Mouse (Mus musculus): ENCODE measurements around the gene Ubap1l. TPM values are rescaled to one million over a fixed set of nuclear protein-coding genes. Genes with fewer than 3 reads are reported as not detected.

Ubap1l gene
- polyA plus RNA-seq, 1 experiment from 2014 or later: 0.98 TPM

- Histone ChIP-seq H3K4me1 (replicated peaks; ENCODE audit: control insufficient read depth, insufficient read depth, low read length) (no peaks in the 10 kb centered on the region), H3K9me3 (ENCODE audit: control insufficient read depth, low read length) (no peaks in the 10 kb centered on the region), H3K9ac (replicated peaks; ENCODE audit: low read depth, low read length) (no peak within 1 kb of the TSS), H3K27me3 (replicated peaks; ENCODE audit: control insufficient read depth, insufficient read depth, low read length) (no peaks in the 10 kb centered on the region), H3K27ac (ENCODE audit: low read length) (no peak within 1 kb of the TSS), H3K4me3 (replicated peaks; ENCODE audit: low read length) (no peak within 1 kb of the TSS), H3K4me2 (ENCODE audit: low read length) (no peak within 1 kb of the TSS), H3K36me3 (ENCODE audit: control insufficient read depth, insufficient read depth) (no peaks in the 10 kb centered on the region)
- no peak for ATAC-seq
- WGBS: 82% methylated on average over 11 of the region's 11 CpGs
These were observed 62.1 kb downstream of the Ubap1l start, which contains the start of gene Slc51b for GRCm38 (mm10) chr9:65422760-65423501. Gene Slc51b, minus strand, starts transcription at chr9:65422955.

- WGBS: 52% methylated on average over 3 of the region's 3 CpGs
- no peak for ATAC-seq
- no peaks in the 10 kb centered on the region for H3K36me3 ChIP-seq (ENCODE audit: control insufficient read depth, insufficient read depth)
- H3K27ac ChIP-seq (ENCODE audit: low read length): no peak overlapping the region
- no peak overlapping the region for H3K4me3 ChIP-seq (replicated peaks; ENCODE audit: low read length)
- no peak overlapping the region for H3K9ac ChIP-seq (replicated peaks; ENCODE audit: low read depth, low read length)
- no peak overlapping the region for H3K4me2 ChIP-seq (ENCODE audit: low read length)
- no peaks in the 10 kb centered on the region for H3K4me1 ChIP-seq (replicated peaks; ENCODE audit: control insufficient read depth, insufficient read depth, low read length)
- no peaks in the 10 kb centered on the region for H3K9me3 ChIP-seq (ENCODE audit: control insufficient read depth, low read length)
- no peaks in the 10 kb centered on the region for H3K27me3 ChIP-seq (replicated peaks; ENCODE audit: control insufficient read depth, insufficient read depth, low read length)
These were observed 63.6 kb downstream of the Ubap1l start for GRCm38 (mm10) chr9:65424393-65424792.

DNA sequence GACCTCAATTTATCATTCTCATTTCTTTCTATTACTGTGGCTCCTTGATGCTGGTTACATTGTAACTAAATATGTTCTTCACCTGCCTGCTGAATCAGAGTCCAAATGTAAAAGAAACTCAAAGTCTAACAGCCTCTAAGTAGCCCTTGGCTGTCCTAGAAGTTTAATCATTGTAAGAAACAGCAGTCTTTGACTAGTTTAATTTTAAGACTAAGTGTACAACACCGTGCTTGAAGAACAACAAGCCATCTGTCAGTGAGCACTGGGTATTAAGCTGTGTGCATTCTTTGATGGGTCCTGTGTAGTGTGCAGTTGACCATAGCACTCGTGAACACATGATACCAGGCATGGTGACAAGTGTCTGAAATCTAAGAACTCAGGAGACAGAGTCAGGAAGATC lies 66.7 kb downstream of the Ubap1l start:
- WGBS: 64% methylated on average over 2 of the region's 2 CpGs
- H3K36me3 ChIP-seq (ENCODE audit: control insufficient read depth, insufficient read depth): no peaks in the 10 kb centered on the region
- no peaks in the 10 kb centered on the region for H3K9me3 ChIP-seq (ENCODE audit: control insufficient read depth, low read length)
- no peak overlapping the region for H3K4me3 ChIP-seq (replicated peaks; ENCODE audit: low read length)
- H3K9ac ChIP-seq (replicated peaks; ENCODE audit: low read depth, low read length): no peak overlapping the region
- H3K4me2 ChIP-seq (ENCODE audit: low read length): no peak overlapping the region
- H3K4me1 ChIP-seq (replicated peaks; ENCODE audit: control insufficient read depth, insufficient read depth, low read length): no peaks in the 10 kb centered on the region
- H3K27me3 ChIP-seq (replicated peaks; ENCODE audit: control insufficient read depth, insufficient read depth, low read length): no peaks in the 10 kb centered on the region
- no peak for ATAC-seq
- H3K27ac ChIP-seq (ENCODE audit: low read length): no peak overlapping the region

- no peaks in the 10 kb centered on the region for H3K4me1 ChIP-seq (replicated peaks; ENCODE audit: control insufficient read depth, insufficient read depth, low read length)
- no peaks in the 10 kb centered on the region for H3K27me3 ChIP-seq (replicated peaks; ENCODE audit: control insufficient read depth, insufficient read depth, low read length)
- no peaks in the 10 kb centered on the region for H3K9me3 ChIP-seq (ENCODE audit: control insufficient read depth, low read length)
- no peak overlapping the region for H3K4me2 ChIP-seq (ENCODE audit: low read length)
- no peak overlapping the region for H3K4me3 ChIP-seq (replicated peaks; ENCODE audit: low read length)
- no peak for ATAC-seq
- no peaks in the 10 kb centered on the region for H3K36me3 ChIP-seq (ENCODE audit: control insufficient read depth, insufficient read depth)
- no peak overlapping the region for H3K27ac ChIP-seq (ENCODE audit: low read length)
- WGBS: 82% methylated on average over 5 of the region's 5 CpGs
- no peak overlapping the region for H3K9ac ChIP-seq (replicated peaks; ENCODE audit: low read depth, low read length)
These were observed 67.2 kb downstream of the Ubap1l start for GRCm38 (mm10) chr9:65428003-65428402.

Other genes with a start within 250 kb of the Ubap1l start
- gene Igdcc3, start 219.9 kb upstream of the Ubap1l start, polyA plus RNA-seq (2015; fragmentation: Nextera tagmentation; extraction: Ambion mirVana): 8.3 and 8.5 TPM in 2 replicates
- 5.4 and 6.6 TPM in 2 replicates for gene Parp16, start 165.7 kb upstream of the Ubap1l start, polyA plus RNA-seq (2015; fragmentation: Nextera tagmentation; extraction: Ambion mirVana)
- gene Cilp, start 95.9 kb upstream of the Ubap1l start, polyA plus RNA-seq (2015; fragmentation: Nextera tagmentation; extraction: Ambion mirVana): 0.18 and 0.20 TPM in 2 replicates
- gene Clpx, start 66.8 kb upstream of the Ubap1l start, polyA plus RNA-seq (2015; fragmentation: Nextera tagmentation; extraction: Ambion mirVana): 45.0 and 48.0 TPM in 2 replicates
- 8.6 and 9.6 TPM in 2 replicates for gene Pdcd7, start 14.9 kb upstream of the Ubap1l start, polyA plus RNA-seq (2015; fragmentation: Nextera tagmentation; extraction: Ambion mirVana)
- 0.81 and 1.2 TPM in 2 replicates for gene Kbtbd13, start 30.6 kb downstream of the Ubap1l start, polyA plus RNA-seq (2015; fragmentation: Nextera tagmentation; extraction: Ambion mirVana)
- 6.7 and 6.8 TPM in 2 replicates for gene Rasl12, start 37.5 kb downstream of the Ubap1l start, polyA plus RNA-seq (2015; fragmentation: Nextera tagmentation; extraction: Ambion mirVana)
- gene Slc51b, start 61.9 kb downstream of the Ubap1l start, polyA plus RNA-seq (2015; fragmentation: Nextera tagmentation; extraction: Ambion mirVana): not detected in 2 replicates
- gene Mtfmt, start 74.7 kb downstream of the Ubap1l start, polyA plus RNA-seq (2015; fragmentation: Nextera tagmentation; extraction: Ambion mirVana): 22.7 and 23.5 TPM in 2 replicates
- 138 and 159 TPM in 2 replicates for gene Spg21, start 99.9 kb downstream of the Ubap1l start, polyA plus RNA-seq (2015; fragmentation: Nextera tagmentation; extraction: Ambion mirVana)
- 0.24 and 0.46 TPM in 2 replicates for gene Ankdd1a, start 159.2 kb downstream of the Ubap1l start, polyA plus RNA-seq (2015; fragmentation: Nextera tagmentation; extraction: Ambion mirVana)
- 4.7 and 5.7 TPM in 2 replicates for gene Plekho2, start 219.0 kb downstream of the Ubap1l start, polyA plus RNA-seq (2015; fragmentation: Nextera tagmentation; extraction: Ambion mirVana)
- 8.9 and 10.2 TPM in 2 replicates for gene Pif1, start 226.1 kb downstream of the Ubap1l start, polyA plus RNA-seq (2015; fragmentation: Nextera tagmentation; extraction: Ambion mirVana)

Data from forebrain, embryonic 16.5 days (tissue).